Mouse (Mus musculus): ENCODE measurements around the gene Vmn1r188. TPM values are rescaled to one million over a fixed set of nuclear protein-coding genes. Genes with fewer than 3 reads are reported as not detected.
A peak's percentile ranks its signal among the peaks of the same experiment; 100 is the strongest.
"Not testable (repeated sequence)": the region's sequence is repeated elsewhere in the genome, so short reads cannot be mapped to it uniquely, and the experiment has no call there.

Gene Vmn1r188
- total RNA-seq, 2 experiments from 2014 or later = not detected

DNA sequence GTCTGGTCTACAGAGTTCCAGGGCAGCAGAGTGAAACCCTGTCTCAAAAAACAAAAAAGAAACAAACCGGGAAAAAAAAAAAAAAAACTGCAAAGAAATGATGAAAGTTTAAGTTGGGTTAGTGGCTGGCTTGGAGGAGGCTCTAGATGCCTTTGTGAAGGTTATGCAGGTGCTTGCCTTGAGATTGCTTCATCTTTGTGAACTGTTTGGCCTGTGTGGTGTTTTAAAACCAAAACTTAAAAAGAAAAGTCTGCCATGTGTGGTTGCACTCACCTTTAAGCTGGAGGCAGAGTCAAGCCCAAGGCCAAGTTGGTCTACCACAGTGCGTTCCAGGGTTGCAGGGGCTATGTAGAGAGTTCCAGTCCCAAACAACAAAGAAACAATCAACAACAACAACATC is 35.2 kb upstream of the Vmn1r188 start:
- intact Hi-C loops (cut with DNase I) = no loop called here
- no peak for DNase-seq

DNA sequence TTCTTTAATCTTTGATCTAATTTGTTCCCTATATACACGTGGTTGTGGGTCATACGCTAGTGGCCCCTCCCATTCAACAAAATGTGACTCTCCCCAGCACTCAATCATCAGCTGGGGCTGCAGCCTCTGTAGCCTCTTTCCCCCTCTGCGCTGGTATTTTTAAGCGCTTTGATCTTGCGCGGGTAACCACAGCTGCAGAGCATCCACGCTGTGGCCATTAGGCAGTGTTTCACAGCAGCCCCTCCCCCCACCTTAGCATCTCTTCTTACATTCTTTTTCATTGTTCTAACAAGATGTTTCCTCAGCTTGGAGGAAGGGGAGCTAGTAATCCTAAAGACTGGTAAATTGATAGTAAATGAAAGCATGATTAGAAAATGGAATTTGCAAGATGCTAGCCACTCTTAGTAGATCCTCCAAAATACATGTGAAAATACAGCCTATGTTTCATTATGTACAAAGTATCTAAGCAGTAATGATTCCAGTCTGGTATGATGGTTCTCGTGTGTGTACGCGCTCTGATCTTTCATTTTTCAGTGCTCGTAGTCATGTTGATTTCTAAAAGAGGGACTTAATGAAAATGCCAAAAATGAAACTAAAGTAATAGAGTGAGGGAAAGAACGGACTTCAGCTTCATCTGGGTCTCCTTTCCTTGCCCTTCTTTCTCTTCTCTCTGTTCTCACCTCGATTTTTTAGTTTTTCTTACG is 34.4 kb upstream of the Vmn1r188 start:
- intact Hi-C loops (cut with DNase I) = loop anchor here (5.0 to 10.0 kb wide), 2 partner anchors 1235 to 1352 kb away; no protein-coding TSS in a partner anchor
- DNase-seq = peak; percentile 52

DNA sequence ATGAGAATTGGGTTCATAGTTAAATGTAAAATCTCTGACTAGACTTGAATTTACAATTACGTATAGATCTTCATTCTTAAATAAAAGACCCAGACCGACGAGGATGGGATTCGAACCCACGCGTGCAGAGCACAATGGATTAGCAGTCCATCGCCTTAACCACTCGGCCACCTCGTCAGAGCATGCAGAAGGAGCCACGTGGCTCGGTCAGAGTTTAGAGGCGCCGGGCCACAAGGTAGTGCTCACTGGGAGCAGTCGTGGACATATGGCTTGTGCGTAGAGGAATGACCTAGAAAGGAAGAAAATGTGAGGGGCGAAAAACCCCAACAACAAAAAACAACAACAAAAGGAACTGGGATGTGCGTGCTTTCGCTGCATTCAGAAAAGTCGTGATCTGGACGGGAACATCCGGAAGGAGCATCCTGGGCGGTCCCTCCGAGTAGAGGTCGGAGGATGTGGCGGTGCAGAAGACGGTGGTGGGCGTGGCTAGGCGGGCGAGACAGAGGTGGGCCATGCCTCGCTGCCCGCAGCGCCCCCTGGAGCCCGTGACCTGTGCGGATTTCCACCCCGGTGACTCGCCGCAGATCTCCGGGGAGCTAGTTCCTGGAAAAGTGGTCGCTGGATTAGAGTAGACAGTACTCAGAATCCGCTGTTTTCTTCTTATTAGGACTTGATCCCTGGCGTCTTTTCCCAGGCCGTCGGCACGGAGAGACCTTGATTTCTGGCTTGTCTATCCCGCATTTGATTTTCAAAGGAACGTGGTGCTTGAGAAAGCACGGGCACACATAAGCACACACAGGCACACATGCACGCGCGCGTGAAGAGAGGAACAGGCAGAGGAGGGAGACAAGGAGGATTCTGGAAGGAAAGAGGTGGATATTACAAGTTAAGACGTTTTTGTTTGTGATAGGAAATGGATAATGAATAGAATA is 33.4 kb upstream of the Vmn1r188 start:
- intact Hi-C loops (cut with DNase I) = loop anchor here (5.0 to 10.0 kb wide), 2 partner anchors 1234 to 1351 kb away; no protein-coding TSS in a partner anchor
- DNase-seq = peak; percentile 94

DNA sequence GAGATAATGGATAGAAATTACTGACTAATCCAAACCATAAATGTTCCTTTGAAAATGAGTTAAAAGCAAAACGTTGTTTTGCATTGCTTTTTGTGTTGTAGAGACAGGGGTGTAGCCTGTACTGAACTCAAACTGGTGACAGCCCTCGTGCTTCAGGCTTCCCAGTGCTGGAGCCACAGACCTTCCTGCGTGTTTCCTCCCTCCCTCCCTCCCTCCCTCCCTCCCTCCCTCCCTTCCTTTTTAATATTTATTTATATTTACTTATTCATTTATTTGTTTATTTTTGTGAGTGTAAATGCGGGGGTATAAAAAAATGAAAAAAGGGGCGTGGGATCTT is 32.7 kb upstream of the Vmn1r188 start:
- DNase-seq = no peak
- intact Hi-C loops (cut with DNase I) = loop anchor here (5.0 to 10.0 kb wide), 2 partner anchors 1233 to 1351 kb away; no protein-coding TSS in a partner anchor

DNA sequence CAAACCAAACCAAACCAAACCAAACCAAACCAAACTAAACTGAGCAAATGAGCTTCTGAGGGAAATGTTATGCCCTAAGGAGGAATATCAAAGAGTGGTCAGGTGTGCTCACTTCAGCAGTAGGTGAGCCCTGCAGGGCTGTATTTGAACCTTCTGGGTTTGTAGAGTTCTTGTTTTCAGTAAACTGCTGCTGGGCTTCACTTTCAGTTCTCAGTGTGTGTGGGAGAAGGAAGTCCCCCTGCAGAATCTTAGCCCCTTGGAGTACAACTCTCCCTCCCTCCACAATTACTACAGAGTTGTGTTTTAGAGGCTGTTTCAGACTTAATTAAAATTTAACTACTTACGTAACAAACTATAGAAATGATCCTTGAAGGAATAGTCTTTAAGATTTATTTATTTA is 30.5 kb upstream of the Vmn1r188 start:
- no peak for DNase-seq
- intact Hi-C loops (cut with DNase I) = loop anchor here (5.0 to 10.0 kb wide), 2 partner anchors 1231 to 1349 kb away; no protein-coding TSS in a partner anchor

DNA sequence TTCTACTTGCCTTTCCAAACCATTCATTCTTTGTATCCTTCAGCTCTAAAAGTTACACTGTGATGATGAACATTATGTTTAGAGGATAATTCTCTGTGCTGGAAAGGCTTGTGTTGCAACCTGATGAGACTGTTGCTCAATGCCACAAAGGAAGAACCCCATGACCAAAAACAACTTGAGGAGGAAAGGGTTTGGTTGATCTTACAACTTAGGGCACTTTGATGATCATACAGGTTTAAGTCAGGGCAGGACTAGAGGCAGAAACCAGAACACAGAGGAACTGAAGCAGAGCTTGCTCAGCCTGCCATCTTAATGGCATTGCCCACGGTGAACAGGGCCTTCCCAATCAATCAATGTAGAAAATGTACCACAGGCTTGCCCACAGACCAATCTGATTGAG is 22.8 kb upstream of the Vmn1r188 start:
- no peak for DNase-seq
- intact Hi-C loops (cut with DNase I) = no loop called here

DNA sequence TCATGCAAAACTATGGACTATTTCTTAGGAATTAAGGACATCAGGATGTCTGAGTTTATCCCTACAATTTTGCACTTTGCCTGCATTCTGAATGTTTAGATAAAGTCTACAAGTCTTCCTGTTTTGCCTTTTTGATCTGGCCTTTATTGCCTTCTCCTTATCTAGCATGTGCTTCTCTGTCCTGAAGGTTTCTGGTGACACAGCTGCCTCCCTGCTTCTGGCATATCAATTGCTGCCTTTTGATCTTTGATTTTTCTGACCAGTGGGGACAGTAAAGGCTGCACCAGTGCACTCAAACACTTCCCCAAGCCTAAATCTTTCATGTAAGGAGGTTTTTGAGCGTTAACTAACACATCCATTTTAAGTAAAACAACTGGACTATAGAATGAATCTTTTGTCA is 20.8 kb upstream of the Vmn1r188 start:
- DNase-seq = no peak
- intact Hi-C loops (cut with DNase I) = no loop called here

DNA sequence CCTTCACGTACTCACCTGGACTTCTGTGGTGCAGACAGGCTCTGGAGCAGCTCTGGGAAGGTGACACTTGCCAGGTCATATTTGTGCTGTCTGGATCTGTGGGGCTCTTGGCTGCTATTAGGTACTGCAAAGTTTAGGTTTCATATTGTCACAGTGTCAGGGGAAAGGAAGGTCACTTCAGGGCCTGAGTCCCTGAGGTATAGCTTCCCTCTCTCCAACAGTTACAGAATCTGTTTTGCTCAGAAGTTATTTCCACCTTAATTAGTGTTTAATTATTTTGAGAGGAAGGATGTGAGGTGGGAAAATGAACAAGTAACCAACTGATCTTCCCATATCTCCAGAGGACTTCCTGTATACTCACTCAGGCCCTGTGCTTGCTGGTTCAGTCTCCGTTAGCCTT is 21.5 kb downstream of the Vmn1r188 start, which contains the start of gene Vmn1r189:
Gene Vmn1r189, minus strand, starts transcription at position 101 of the 400 bp plus-strand sequence.
- DNase-seq; intact Hi-C loops (cut with DNase I): not testable (repeated sequence)

DNA sequence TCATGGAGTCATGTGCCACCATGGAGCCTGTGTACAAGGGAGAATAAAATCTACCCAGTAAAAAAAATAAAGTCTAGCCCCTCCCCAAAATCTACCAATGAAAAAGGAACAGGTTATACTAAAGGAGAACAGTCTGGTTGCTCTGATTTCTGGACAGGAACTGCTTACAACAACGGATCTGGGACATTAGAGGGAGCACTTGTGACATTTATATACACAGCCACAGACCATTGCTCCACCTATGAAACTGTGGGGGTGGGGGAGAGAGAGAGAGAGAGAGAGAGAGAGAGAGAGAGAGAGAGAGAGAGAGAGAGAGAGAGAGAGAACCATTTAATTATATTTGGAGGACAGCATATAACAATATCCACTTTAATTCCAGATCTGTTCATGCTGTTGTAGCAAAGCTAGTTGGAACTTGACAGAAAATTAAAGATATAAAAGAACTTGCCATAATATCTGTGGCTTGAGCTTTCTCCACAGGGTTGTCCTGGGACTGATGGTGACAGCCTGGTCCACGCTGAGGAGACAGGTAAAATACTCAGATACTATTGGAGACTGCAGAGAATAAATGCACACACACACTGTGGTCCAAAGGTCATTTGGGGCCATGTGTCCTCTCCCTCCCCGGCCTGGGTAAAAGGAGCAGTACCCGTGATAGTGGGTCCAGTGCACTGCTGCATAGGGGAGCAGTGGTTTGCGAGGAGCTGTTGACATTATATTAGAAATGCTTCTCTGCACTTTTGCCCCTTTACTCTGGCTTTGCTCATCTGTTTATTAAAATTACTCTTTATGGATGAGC is 52.5 kb downstream of the Vmn1r188 start:
- intact Hi-C loops (cut with DNase I); DNase-seq: not testable (repeated sequence)

Small RNAs within 50 kb of the gene (microRNA-seq; reads per million reads assigned to microRNA genes)
- gene Gm26300 = not detected
- not detected for gene Gm44390
- gene Gm44486 = not detected

Other genes starting within 250 kb of the Vmn1r188 start
- 10 to 100 TPM; 12.1 to 14.0 TPM for gene Zfp184, start 139.3 kb upstream of the Vmn1r188 start, total RNA-seq (2021)
- under 1 TPM in 1 of 2 experiments, not detected in 1; 0.12 TPM for gene Pom121l2, start 103.2 kb upstream of the Vmn1r188 start, total RNA-seq (2021)
- not detected for gene Prss16, start 74.7 kb upstream of the Vmn1r188 start, total RNA-seq (2021)
- 100 to 1,000 TPM; 126 to 134 TPM for gene Hist1h2ah, start 48.9 kb upstream of the Vmn1r188 start, total RNA-seq (2021)
- 100 to 1,000 TPM in 1 of 2 experiments, 10 to 100 TPM in 1; 95.1 to 120 TPM for gene Hist1h2bk, start 48.6 kb upstream of the Vmn1r188 start, total RNA-seq (2021)
- 10 to 100 TPM; 89.3 to 89.6 TPM for gene Hist1h4i, start 43.1 kb upstream of the Vmn1r188 start, total RNA-seq (2021)
- gene Hist1h2ag, start 41.5 kb upstream of the Vmn1r188 start, total RNA-seq (2021) = 10 to 100 TPM; 59.9 to 64.0 TPM
- 10 to 100 TPM; 53.8 to 62.6 TPM for gene Hist1h2bj, start 41.2 kb upstream of the Vmn1r188 start, total RNA-seq (2021)
- gene Vmn1r189, start 21.4 kb downstream of the Vmn1r188 start, total RNA-seq (2021) = not detected
- not detected for gene Vmn1r191, start 99.5 kb downstream of the Vmn1r188 start, total RNA-seq (2021)
- not detected for gene Vmn1r192, start 106.7 kb downstream of the Vmn1r188 start, total RNA-seq (2021)
- not detected for gene Vmn1r193, start 138.7 kb downstream of the Vmn1r188 start, total RNA-seq (2021)
- gene Vmn1r194, start 159.8 kb downstream of the Vmn1r188 start, total RNA-seq (2021) = not detected
- gene Vmn1r195, start 186.1 kb downstream of the Vmn1r188 start, total RNA-seq (2021) = not detected
- not detected for gene Vmn1r196, start 205.5 kb downstream of the Vmn1r188 start, total RNA-seq (2021)
- not detected for gene Vmn1r197, start 240.1 kb downstream of the Vmn1r188 start, total RNA-seq (2021)